Mouse (Mus musculus) C2C12 (cell line): ENCODE measurements around the gene Gas7.

Source experiments
- CEBPB ChIP-seq: IDR thresholded peaks from one replicate; pipeline ENCODE4 v1.6.1; 2011; ENCODE audit warnings: low read depth, mild to moderate bottlenecking, control low read depth, moderate library complexity
- CTCF ChIP-seq: IDR thresholded peaks from one replicate; pipeline ENCODE4 v1.5.1; 2011; ENCODE audit not compliant: control insufficient read depth, insufficient read depth, insufficient read length
- FOSL1 ChIP-seq: IDR thresholded peaks from one replicate; pipeline ENCODE4 v1.8.0; 2011; ENCODE audit warnings: mild to moderate bottlenecking, low read length; ENCODE audit not compliant: poor library complexity, insufficient read depth, severe bottlenecking
- MAX ChIP-seq: IDR thresholded peaks from one replicate; pipeline ENCODE4 v1.6.1; 2011; ENCODE audit warnings: mild to moderate bottlenecking, control low read depth
- MYOG ChIP-seq: IDR thresholded peaks from one replicate; pipeline ENCODE4 v1.6.1; 2011; ENCODE audit not compliant: control insufficient read depth, insufficient read length; ENCODE audit errors: extremely low read depth
- USF1 ChIP-seq: IDR thresholded peaks from one replicate; pipeline ENCODE4 v1.6.1; 2011; ENCODE audit warnings: low read depth, mild to moderate bottlenecking, control low read depth, moderate library complexity

GRCm38 (mm10) chr11:67489647-67490175, 34.5 kb downstream of the Gas7 start:
- no peak for TF ChIP-seq CTCF
- TF ChIP-seq USF1 = no peak
- TF ChIP-seq MYOG = no peak
- no peak for TF ChIP-seq MAX
- TF ChIP-seq FOSL1 = no peak
- TF ChIP-seq CEBPB = no peak
